Mouse (Mus musculus) v-Abl transformed pro-B cells (cell line): ENCODE results near the gene Ccdc115.

ENCODE experiments used
- in situ Hi-C, 2 experiments: fragments of 400-800 bp; cut with MboI; formaldehyde crosslinking; loops; one replicate each; pipeline ENCODE4 v1.15.1; 2025; ENCODE audit not compliant: unreplicated experiment in 2 of 2

Ccdc115 gene

GRCm38 (mm10) chr1:34388849-34389233, 50.6 kb downstream of the Ccdc115 start:
- in situ Hi-C loops = no loop called here

GRCm38 (mm10) chr1:34387346-34388327, 51.8 kb downstream of the Ccdc115 start:
- in situ Hi-C loops = no loop called here
